Mouse (Mus musculus): ENCODE results near the gene Styxl1.

GRCm38 (mm10) chr5:135751041-135751440 is 27.1 kb downstream of the Styxl1 start:
- TF ChIP-seq POLR2A (IDR thresholded peaks at IDR 0.05; ENCODE audit: control insufficient read depth, low read depth, low read length) (no peak), CTCF (IDR thresholded peaks at IDR 0.05; ENCODE audit: control insufficient read depth, insufficient read depth, insufficient replicate concordance, low read depth, low read length) (no peak)

Data from testis, adult 2 months (tissue).